Mouse (Mus musculus): Measurements from ENCODE around the gene Hoxa6.

Gene Hoxa6

DNA sequence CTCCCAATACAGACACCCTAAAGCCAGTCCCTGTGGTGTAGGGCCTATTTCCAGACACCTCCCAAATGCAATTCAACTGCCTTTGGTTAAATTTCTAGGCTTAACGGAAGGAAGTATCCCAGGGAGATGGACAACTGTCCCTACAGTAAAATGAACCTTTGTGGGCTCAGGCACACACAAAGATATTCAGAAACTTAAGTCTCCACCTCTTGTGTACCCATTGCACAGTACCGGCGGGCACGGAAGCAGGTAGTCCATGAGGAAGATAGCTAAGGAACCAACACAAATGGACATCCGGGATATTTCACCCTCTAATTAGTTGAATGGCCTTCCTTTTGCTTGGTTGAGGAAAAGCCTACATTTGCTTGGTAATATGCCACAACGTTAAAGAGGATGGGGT lies 32.1 kb downstream of the Hoxa6 start:
- DNase-seq (ENCODE audit: low spot score) = no peak

DNA sequence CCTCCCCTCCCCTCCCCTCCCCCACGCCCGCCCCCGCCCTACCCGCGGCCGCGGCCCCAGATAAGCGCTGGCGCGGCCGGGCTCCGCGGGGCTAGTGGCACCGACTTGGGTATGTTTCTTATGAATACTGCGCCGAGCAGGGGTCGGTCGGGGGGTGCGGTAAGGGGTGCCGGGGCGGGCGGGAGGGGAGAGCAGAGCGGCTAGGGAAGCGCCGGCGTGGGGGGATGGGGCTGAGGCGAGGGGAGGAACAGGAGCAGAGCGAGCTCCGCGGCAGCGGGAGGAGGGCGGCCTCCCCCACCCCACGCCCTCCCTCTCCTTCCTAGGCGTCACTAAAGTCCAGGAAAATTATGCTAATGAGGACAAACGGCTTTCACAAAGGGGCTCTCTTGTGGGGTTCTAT lies 32.7 kb downstream of the Hoxa6 start:
- no peak for DNase-seq (ENCODE audit: low spot score)

DNA sequence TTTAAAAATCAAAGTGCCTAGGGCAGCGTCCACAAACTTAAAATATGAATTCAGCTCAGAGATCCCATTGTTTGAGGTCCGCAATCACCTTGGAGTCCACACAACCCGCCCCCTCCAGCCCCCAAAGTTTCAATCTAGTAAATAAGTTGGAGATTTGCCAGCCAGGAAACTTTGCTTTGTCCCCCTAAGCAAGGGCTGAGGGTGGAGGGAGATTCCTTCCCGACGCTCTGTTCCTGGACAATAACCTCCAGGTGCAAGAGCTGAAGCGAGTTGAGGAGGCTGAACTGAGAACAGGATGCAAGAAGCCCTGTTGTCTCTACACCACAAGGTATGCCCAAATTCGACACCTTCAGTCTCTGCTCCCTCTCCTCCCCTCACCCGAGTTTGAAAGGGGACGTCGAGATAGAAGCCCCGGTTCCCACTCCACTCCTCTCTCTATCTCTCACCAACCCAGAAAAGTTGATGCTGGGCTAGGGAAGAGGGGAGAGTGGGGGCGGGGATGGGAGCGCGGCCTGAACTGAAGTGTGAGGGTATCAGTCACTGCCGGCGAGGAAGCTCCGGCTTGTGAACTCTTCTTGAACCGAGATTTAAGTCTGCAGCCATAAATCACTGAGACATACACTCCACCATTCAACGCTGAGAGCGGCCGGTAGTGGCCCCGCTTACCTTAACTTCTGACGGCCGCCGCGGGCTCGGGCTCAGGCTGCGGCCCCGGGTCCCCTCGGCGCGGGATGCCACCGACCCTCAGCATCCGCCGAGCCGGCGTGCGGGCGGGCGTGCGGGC lies 33.4 kb downstream of the Hoxa6 start:
- no peak for DNase-seq (ENCODE audit: low spot score)

DNA sequence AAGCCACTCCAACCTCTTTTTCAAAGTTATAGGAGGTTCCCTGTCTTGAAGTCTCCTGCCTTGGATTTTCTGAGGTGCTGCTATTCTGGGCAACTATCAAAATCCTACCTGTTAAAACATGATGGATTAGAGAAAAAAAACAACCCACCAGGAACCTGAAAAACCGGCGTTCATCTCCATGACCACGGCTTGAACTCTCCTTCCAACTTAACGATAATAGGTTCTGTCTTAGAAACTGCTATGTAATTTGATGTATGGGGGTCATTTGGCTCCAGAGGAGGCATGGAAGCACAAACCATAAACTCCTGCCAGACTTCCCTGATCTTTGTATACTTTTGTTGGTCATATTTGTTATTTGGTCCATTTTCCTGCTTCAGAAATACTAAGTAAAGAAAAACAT lies 34.9 kb downstream of the Hoxa6 start:
- no peak for DNase-seq (ENCODE audit: low spot score)

GRCm38 (mm10) chr6:52172501-52172900 lies 36.0 kb downstream of the Hoxa6 start:
- DNase-seq (ENCODE audit: low spot score) = no peak

DNA sequence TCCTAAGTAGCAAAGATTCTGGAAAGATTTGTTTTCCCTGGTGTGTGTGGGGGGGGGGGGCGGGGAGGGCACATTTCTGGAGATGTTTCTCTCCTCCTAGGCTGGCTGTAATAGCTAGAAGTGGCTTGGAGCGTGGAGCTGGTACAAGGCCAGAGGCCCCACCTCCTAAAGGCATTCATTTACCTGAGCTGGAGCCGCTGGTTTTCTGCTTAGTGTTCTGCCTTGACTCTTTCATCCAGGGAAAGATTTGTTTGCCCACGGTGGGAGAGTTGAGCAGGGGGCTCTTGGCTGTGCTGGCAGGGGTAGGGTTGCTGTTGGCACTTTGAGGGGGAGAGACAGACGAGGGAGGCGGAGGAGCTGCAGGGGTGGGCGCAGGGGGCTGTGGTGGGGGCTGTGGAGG lies 36.6 kb downstream of the Hoxa6 start:
- no peak for DNase-seq (ENCODE audit: low spot score)

DNA sequence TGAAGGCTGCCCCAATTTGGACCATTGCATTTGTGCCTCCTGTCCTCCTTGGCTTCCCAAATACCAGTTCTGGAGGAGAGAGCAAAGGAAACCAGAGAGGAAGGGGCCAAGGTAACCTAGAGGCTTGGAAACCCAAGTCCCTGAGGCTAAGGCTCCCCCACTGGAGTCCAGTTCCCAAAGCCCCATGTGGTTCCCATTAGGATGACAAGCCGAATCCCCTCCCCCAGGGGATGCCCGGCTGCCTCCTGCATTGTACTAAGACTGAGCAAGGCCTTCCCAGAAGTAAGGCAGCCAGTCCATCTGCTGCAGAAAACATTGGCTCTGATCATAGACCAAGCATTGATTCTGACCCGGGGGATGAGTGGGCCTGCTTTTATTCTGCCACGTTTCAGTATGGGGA lies 37.2 kb downstream of the Hoxa6 start:
- no peak for DNase-seq (ENCODE audit: low spot score)

DNA sequence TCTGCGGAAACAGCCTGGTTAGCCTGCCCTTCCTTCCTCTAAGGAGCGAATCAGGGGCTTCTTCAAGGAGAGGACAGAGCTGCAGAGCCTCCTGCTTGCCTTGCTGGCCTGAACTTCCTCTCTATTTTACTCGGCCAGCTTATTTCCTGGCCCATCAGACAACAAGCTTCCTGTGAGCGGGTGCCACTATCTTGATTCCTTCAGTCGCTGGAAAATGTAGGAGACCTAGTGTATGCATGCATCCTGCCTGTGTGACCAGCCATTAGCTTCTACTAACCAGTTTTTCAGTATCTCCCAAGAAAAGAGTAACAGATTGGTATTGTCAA lies 37.7 kb downstream of the Hoxa6 start:
- no peak for DNase-seq (ENCODE audit: low spot score)

DNA sequence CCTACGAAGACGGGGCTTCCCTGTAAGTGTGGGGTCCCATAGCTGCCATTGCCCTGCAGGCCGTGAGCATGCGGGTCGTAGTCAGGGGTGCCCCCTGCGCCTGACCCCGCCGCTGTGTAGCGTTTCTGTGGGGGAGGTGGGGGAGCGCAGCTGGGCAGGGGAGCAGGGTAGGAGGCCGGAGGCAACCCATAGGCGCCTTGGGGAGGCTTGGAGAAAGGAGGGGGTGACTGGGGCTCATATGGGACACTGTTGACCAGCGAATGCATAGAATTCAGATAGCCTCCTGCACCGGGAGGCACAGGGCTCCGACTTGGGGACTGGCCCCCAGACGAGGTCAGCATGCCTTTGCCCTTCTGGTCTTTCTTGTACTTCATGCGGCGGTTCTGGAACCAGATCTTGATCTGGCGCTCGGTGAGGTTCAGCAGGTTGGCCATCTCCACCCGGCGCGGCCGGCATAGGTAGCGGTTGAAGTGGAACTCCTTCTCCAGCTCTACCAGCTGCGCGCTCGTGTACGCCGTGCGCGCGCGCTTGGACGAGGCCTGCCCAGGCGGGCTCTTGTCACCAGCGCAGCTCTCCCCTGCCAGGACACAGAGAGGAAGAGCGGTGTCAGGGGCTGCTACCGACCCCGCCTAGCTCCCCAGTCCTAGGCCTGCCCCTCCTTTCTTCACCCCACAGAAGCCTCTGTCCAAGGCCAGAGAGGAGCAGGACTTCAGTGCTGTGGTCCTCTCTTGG lies 38.2 kb downstream of the Hoxa6 start:
- no peak for DNase-seq (ENCODE audit: low spot score)

DNA sequence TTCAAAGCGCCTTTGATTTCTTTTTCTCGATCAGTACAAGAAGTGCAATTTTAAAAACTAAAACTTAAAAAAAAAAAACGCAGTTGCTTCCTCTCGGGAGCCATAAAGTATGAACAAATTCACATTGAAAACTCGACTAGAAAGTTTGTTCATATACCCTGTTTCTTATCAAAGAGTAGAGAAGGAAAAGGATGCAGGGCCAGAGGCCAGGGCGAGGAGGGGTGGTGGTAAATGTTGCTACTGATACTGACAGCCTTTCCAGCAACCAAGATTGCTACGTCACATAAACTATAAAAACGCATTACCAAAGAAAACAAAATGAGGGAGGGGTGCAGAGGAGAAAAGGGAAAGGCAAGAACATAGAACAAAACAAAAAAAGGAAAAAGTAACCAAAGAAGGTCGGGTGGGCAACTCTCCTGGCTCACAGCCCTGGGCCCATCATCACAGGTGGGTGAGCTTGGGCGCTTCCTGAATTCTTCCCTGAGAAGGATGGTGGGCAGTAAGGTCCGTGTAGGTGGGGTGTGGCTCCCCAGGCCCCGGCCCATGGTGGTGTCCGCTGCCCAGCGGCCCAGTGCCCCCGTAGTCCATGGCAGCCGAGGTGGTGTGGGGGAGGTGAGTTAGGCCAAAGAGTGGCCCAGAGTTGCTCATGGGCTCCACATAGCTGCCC lies 38.9 kb downstream of the Hoxa6 start:
- DNase-seq (ENCODE audit: low spot score) = no peak

GRCm38 (mm10) chr6:52168191-52169055 lies 40.1 kb downstream of the Hoxa6 start:
- no peak for DNase-seq (ENCODE audit: low spot score)

GRCm38 (mm10) chr6:52167736-52168161 lies 40.8 kb downstream of the Hoxa6 start:
- DNase-seq (ENCODE audit: low spot score) = no peak

DNA sequence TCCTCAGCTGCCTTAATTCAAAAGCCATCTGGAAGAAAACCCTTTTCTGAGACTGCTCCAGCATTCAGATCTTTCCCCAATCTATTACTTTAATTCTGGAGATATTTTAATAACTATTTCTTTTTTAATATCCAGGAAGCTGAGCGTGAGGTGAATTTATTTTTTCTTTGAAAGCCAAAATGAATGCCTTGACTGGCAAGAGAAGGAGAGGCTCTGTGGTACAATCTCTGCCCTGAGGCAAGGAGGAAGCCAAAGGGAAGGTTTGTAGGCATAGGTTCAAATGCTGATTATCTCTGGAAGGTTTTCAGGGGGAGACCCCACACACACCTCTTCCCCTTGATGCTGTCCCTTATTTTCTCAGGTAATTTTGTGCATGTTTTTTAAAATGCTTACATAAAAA lies 41.3 kb downstream of the Hoxa6 start:
- DNase-seq (ENCODE audit: low spot score) = no peak

DNA sequence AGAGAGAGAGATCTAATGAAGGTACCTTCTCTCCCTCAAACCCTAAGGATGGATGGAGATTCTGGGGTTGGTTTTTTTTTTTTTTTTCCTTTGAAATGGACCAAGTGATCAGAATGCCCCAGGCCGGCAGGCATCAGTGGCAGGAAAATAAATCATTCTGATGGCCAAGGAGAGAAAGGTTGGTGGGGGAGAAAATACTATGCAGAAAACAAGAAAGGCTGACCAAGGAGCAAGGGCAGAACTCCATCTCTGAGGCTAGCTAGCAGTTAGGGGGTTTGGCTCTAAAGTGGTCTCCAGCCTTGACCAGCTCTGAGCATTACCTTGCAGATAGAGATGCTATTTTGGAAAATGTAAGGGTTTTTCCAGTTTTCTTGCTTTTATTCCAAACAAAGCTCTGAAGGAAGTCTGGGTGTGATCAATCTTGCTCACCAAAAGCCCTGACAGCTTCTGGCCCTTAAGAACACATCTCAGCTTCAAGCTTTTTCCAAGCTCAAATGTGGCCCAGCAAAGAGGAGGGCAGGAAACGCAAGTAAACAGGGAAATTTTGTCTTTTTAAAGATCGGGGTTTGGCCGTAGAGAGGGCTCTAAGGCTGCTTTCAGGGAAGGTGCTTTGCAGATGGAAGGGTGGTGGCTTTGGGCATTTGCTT lies 42.0 kb downstream of the Hoxa6 start:
- DNase-seq (ENCODE audit: low spot score) = no peak

- DNase-seq (ENCODE audit: low spot score) = no peak
Observed at GRCm38 (mm10) chr6:52165441-52166370, 42.8 kb downstream of the Hoxa6 start.

- DNase-seq (ENCODE audit: low spot score) = no peak
Observed at GRCm38 (mm10) chr6:52164626-52165440, 43.7 kb downstream of the Hoxa6 start, which contains the start of gene Hoxa2. Gene Hoxa2, minus strand, starts transcription at chr6:52164831.

DNA sequence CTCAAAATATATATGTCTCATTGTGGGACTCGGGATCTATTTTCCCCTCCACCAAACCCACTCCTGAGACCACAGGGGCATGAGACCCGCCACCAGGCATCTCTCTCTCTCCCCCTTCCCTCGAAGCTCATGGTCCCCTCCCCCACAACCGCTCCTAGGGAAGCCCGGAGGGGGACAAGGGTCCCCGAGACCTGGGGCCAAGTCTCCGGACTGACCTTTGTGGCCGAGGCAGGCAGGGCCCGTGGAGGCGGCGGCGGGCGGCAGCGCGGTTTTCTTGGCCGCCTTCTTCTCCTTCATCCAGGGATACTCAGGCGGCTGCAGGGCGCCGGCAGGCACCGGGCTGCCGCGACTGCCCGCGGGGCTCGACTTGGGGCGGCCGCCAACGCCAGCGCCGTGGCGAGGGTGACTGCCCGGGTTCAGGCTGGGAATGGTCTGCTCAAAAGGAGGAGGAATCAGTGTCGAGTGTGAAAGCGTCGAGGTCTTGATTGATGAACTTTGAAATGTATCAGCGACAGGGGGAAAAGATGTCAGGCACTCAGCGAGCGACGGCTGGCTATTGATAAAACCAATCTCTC lies 44.4 kb downstream of the Hoxa6 start:
- DNase-seq (ENCODE audit: low spot score) = no peak

DNA sequence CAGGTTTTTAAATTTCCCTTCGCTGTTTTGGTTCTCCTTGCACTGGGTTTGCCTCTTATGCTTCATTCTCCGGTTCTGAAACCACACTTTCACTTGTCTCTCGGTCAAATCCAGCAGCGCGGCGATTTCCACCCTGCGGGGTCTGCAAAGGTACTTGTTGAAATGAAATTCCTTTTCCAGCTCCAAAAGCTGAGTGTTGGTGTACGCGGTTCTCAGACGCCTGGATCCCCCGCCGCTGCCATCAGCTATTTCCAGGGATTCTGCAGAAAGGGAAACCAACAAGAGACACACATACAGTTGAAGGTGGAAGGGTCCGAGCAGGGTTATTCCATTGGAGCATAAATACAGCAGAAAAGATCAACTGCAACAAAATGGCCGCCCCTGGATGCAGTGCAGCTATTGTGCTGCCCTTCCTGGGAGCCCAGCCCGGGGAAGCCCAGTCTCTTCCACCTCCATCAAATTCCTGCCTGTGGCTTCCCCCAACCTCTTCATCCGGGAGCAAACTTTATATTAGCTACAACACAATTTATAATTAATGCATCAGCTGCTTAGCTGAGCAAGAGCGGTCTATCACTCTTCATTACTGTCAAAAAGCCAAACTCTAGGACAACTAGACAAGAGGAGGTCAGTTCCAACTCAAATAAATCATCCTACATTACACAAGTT lies 45.0 kb downstream of the Hoxa6 start:
- no peak for DNase-seq (ENCODE audit: low spot score)

All from c-Kit-positive CD71-positive TER-119-positive erythroid progenitor cells, embryonic 14.5 days (primary cell).